Mouse (Mus musculus) lung, postnatal 10 days (tissue): Measurements from ENCODE around the gene Prss50.

Source experiments
- DNase-seq: peaks from one replicate; pipeline ENCODE4 v3.0.0; 2021

Gene Prss50

GRCm38 (mm10) chr9:110875288-110875695, 17.5 kb downstream of the Prss50 start:
- DNase-seq, result no peak

- no peak for DNase-seq
Measured at GRCm38 (mm10) chr9:110877353-110877752, 19.6 kb downstream of the Prss50 start.

GRCm38 (mm10) chr9:110877888-110878287, 20.1 kb downstream of the Prss50 start:
- DNase-seq, result peak; percentile 75

- DNase-seq, result peak; percentile 46
Measured at GRCm38 (mm10) chr9:110879191-110879920, 21.6 kb downstream of the Prss50 start, which contains the start of gene Als2cl. Gene Als2cl (plus strand): TSS chr9:110879870.

GRCm38 (mm10) chr9:110879998-110880561, 22.3 kb downstream of the Prss50 start, which contains the start of gene Tmie:
Gene Tmie (minus strand): TSS chr9:110880113.
- peak; percentile 89 for DNase-seq

- DNase-seq, result peak; percentile 67
Measured at GRCm38 (mm10) chr9:110880772-110881171, 23.0 kb downstream of the Prss50 start.

GRCm38 (mm10) chr9:110881953-110882352, 24.2 kb downstream of the Prss50 start:
- DNase-seq, result peak; percentile 79

GRCm38 (mm10) chr9:110887388-110888303, 29.9 kb downstream of the Prss50 start:
- DNase-seq, result no peak

- DNase-seq, result no peak
Measured at GRCm38 (mm10) chr9:110888935-110889334, 31.2 kb downstream of the Prss50 start.

- DNase-seq, result no peak
Measured at GRCm38 (mm10) chr9:110890026-110890783, 32.4 kb downstream of the Prss50 start.

- peak; percentile 54 for DNase-seq
Measured at GRCm38 (mm10) chr9:110891077-110891828, 33.5 kb downstream of the Prss50 start.

- DNase-seq, result no peak
Measured at GRCm38 (mm10) chr9:110892552-110892951, 34.8 kb downstream of the Prss50 start.

- no peak for DNase-seq
Measured at GRCm38 (mm10) chr9:110893429-110893828, 35.7 kb downstream of the Prss50 start.

GRCm38 (mm10) chr9:110895507-110895906, 37.7 kb downstream of the Prss50 start:
- DNase-seq, result no peak

- no peak for DNase-seq
Measured at GRCm38 (mm10) chr9:110895994-110896393, 38.2 kb downstream of the Prss50 start.

- DNase-seq, result peak; percentile 45
Measured at GRCm38 (mm10) chr9:110896595-110896994, 38.8 kb downstream of the Prss50 start.

GRCm38 (mm10) chr9:110899451-110900008, 41.8 kb downstream of the Prss50 start:
- no peak for DNase-seq

- no peak for DNase-seq
Measured at GRCm38 (mm10) chr9:110901204-110901603, 43.4 kb downstream of the Prss50 start.

- no peak for DNase-seq
Measured at GRCm38 (mm10) chr9:110902271-110902670, 44.5 kb downstream of the Prss50 start.

- DNase-seq, result no peak
Measured at GRCm38 (mm10) chr9:110907201-110907837, 49.6 kb downstream of the Prss50 start.
